Mouse (Mus musculus) induced T-regulatory cell, adult 2 months (primary cell): ENCODE data around the gene Tmem260.
"Not testable (repeated sequence)": the region's sequence is repeated elsewhere in the genome, so short reads cannot be mapped to it uniquely, and the experiment has no call there.

Experiments used
- DNase-seq: peaks from one replicate; pipeline ENCODE4 v3.0.0-alpha.2; 2012; ENCODE audit warnings: low read depth

The Tmem260 gene

DNA sequence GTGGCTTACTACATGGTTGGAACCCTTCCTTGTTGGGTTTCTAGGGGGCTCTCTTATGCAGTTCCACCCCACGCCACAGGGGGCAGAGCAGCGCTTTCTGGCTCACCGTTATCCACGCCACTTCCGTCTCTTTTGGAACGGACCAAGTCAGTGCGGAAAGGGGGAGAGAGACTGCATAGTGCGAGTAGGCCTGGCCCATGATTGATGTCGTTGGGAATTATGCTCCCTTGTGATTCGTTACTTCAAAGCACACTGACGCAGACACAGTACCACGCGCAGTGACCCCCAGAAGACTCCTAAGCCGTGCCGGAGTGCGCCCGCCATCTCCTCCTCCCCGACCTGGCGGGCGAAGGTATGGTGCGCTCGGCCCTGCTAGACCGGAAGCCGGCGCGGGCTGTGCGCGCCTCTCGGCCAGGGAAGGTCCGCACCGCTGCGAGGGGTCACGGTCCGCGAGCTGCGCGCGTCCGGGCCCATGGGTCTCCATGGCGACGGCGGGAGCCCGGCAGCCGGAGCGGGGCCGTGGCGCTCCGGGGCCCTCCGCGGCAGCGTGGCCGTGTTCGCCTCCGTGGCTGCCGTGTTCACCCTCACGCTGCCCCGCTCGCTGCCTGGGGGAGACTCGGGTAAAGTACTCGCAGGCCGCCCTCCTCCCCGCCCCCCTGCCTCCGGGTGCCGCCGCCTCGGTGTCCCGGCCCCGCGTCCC, at the start of gene Tmem260:
Gene Tmem260 (plus strand): TSS at position 141 of the 700 bp plus-strand sequence.
- DNase-seq, result peak; percentile 97

DNA sequence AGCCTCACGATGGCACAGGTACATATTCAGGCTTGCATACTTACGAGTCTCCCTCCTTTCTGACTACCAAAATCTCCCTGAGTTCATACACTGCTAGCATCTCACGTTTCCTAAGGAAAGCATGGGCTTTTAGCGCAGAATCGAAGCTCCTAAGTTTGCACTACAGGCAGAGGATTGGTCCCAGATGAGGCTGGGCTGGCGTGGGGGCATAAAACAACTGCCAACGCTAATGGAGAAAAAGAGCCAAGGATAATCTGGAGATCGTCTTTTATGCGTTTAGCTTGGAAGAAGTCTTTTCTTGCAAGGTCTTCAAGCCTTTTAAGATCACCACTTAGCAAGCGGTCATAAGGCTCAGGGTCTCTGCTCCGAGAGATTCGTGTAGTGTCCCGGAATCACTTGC, 39.8 kb upstream of the Tmem260 start:
- DNase-seq, result no peak

DNA sequence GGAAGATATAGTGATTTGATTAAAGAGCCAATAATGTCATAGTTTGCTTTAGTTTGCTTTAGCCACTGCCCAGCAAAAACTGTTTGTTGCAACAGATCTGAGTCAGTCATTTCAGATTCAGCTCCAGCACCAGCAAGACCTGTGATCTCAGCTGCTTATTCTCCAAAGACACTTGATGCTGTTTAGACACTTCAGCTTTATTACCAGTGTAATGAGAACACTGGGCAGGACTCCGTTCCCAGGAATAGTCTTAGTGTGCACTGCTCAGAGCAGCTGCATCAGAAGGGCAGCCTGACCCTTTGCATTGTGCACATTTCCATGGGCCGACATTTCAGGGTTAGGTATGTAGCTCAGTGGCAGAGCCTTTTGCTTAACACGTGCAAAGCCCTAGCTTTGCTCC, 28.9 kb upstream of the Tmem260 start:
- DNase-seq, result no peak

DNA sequence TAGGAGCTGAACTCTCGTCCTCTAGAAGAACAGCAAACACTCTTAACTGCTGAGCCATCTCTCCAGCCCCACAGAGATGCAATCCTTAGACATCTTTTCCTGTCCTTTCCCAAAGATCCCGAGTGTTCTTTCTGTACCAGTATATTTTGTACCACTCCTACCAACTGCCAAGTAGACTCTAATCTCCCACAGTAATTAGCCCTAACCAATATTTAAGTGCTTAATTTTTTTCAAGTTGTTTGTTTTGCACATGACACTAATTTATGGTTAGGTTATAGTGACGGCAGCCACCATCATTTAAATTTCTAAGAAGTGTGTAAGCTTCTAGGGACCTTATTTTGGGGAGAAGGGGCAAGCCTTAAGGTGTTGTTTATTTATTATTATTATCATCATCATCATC, 27.7 kb upstream of the Tmem260 start:
- DNase-seq, result no peak

DNA sequence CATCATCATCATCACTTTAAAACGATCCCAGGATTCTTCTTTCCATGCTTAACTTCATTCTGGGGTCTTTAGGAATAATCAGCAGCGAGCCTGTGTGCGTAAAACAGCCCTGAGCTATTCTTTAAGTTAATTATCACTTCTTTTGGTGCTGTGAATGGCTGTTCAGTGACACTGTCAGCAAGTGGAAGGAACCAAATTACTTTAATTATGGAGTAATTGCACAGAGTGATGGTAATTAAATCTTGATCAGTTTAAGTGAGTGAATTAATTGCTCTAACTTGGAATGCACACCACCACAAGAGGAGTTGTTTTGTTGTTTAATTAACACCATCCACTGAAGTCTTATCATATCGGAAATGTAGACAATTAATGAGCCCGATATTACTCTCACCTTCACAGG, 27.3 kb upstream of the Tmem260 start:
- DNase-seq, result no peak

DNA sequence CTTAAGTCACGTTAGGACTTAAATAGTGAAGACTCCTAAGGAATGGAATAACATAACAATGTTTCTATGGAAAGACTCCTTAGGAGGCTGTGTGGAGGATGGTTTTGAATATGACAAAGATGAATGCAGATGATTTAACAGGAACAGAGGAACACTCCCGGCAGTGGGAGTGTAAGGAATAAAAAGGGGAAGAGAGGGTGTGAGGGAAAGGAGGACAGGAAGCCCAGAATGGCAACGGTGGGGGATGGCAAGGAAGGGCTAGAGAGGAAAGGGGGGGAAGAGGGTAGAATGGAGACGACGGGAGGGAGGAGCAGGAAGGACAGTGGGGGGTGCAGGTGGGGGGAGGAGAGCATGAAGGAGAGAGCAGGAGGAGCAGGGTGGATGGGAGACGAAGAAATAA, 24.4 kb upstream of the Tmem260 start:
- DNase-seq, result peak; percentile 9

DNA sequence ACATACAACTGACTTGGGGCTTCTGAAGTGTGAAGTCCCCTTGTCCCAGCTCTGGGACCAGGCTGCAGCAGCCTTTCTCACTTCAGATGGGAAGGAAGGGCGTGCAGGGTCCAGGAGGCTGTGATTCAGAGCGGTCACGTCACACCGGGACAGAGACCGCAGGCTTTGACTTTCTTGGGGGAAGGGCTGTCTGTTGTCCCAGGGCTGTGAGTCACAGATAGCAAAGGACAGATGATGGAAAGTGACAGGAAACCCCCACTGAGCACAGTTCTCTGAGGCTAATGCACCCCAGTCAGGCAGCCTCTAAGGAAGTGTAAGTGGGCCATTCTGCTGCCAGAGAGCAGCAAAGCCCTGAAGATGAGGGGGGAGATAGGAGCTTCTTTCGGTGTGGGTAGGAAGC, 23.9 kb upstream of the Tmem260 start:
- DNase-seq, result peak; percentile 80

DNA sequence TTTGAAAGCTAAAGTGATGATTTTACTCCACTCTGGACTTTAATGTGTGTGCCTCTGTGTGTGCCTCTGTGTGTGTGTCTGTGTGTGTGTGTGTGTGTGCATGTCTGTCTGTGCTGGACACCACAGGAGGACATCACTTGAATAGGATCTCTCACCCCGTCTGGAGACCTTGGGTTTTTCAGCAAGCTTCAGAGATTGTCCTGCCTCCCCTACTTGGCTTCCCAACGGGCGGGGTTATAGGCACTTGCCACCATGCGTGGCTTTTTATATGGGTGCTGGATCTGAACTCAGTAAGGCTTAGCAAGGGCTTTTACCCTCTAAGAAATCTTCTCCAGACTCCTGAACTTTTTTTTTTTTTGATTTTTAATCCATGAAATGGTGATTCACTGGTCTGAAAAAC, 23.5 kb upstream of the Tmem260 start:
- no peak for DNase-seq

DNA sequence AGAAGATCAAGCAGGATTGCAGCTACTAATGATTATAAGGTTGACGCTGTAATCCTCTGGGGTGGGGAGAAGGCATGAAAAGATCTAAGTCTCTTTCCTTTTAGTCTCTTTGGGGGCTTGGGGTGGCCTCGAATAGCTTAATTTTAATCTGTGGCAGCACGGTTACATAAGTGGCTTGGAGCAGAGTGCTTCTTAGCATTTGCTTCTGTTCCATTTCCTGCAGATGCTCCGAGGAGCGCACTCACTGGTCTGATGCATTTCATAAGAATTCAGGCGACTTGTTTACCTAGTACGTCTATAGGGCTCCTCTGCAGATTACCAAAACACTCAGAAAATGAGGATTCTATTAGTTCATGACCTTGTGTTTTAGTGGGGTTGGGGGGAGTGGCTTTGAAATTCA, 23.0 kb upstream of the Tmem260 start:
- peak; percentile 13 for DNase-seq

DNA sequence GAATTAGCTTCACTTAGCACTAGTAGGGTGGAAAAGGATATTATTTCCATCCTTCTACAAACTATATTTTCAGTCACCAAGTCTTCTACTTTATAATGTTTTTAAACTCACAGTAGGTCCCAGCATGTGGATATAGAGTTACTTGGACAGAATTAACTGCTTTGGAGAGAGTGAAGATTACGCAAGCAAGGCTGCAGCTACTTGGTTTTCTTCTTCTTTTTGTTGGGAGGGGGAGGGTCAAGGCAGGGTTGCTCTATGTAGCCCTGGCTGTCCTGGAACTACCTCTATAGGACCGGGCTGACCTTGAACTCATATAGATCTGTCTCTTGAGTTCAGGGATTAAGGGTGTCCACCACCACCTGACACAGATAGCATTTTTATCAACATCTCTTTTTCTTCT, 13.9 kb upstream of the Tmem260 start:
- no peak for DNase-seq

DNA sequence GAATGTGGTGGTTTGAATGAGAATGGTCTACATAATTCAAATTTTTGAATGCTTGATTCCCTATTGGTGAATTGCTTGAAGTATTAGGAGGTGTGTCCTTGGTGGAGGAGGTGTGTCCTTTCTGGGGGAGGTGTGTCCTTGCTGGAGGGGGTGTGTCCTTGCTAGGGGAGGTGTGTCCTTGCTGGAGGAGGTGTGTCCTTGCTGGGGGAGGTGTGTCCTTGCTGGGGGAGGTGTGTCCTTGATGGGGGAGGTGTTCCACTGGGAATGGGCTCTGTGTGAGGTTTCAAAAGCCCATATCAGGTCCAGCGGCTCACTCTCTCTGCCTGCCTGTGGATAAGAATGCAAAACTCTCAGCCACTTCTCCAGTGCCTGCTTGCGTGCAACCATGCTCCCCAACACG, 2.1 kb upstream of the Tmem260 start:
- peak; percentile 67 for DNase-seq

DNA sequence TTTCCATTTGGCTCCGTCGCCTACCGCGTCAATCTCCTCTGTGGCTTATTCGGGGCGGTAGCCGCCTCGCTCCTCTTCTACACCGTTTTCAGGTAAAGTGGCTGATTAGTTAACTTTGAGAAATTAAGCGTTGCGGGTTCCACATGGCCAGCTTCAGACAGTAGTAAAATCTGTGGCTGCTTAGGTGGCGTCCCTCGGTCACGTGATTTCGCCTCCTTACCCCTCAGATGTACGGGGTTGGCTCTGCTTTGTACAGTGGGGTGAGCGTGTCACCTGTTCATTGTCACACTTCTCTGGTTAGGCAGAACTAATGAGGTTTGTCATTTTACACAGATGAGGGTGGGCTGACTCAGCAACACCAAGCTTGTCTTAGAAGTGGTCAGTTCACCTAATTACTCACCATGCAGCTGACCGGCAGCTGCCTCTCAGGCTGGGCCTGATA, 6.1 kb downstream of the Tmem260 start:
- DNase-seq, result no peak

DNA sequence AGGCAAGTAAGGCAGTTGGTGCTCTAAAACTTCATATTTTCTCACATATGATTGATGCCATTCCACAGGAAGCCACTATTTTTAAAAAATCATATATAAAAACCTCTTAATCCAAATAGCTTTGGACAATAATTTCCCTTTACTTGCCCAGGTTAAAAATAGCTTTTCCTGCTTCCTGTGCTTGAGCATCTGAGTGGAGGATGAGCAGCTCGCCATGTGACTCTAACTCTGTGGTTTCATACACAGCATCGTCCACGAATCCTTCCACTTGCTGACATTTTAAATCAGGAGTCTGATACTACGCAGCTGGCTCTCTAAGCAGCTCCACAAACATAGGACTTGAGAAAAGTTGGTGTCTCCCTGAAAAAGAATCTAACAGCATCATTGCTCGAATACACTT, 7.5 kb downstream of the Tmem260 start:
- no peak for DNase-seq

DNA sequence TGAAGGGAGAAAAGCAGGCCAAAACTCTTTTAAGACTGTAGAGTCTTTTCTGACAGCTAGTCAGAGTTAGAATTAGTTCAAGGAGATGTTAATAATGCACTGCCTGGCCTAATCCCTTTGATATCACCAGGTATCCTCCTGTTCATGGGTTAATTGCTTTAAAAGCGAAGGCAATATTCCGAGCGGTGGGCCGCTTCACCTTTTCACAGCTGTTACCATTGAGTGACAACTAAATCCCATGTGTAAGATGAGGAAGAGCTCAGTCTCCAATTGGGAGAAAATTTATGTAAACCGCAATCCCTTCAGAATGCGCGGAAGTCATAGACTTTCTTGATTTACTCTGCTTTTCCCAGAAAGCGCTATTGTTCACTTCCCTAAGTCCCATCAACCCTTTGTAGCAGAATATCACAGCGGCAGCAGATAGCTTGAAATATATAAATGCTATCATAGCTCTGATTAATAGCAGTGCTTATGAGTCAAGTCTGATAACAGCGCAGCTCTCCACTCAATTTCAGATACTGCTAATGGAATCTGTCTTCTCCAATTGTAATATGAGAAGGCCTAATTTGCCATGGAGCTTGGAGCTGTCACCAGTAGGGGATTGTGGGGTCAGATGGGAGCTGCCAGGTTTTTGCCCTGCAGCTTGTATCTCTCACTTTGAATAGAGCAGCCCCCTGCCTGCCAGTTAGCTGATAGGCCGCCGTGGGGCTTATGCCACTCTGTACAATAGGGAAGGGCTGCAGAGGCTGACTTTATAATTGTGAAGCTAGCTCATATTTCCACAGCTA, 10.6 kb downstream of the Tmem260 start:
- no peak for DNase-seq

DNA sequence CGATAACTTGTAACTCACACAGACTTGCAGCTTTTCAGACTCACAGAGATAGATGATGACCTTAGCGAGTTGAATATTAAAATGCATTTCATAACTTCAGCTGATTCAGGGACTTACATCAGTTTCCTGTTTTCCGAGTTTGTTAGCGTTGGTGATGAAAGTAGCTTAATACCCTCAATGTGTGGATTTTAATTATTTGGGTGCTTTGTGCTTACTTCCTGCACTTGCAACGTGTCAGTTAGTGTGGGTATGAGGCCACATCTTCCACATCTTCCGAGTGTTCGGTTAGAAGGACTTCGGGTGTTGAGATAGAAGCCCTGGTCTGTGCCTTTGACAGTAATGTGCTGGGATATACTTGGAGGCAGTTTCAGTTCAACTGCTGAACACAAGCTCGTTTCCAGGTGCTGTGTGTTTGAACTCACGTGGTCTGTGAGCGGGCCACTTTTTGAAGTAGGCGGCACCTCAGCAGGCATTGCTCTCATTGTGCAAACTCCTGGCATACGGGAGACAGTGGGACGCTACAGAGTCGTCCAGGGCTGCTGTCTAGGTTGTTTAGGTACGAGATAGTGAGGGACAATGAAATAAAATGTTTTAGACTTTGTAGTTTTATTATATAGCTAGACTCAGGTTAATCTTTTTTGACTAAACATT, 11.5 kb downstream of the Tmem260 start:
- no peak for DNase-seq

DNA sequence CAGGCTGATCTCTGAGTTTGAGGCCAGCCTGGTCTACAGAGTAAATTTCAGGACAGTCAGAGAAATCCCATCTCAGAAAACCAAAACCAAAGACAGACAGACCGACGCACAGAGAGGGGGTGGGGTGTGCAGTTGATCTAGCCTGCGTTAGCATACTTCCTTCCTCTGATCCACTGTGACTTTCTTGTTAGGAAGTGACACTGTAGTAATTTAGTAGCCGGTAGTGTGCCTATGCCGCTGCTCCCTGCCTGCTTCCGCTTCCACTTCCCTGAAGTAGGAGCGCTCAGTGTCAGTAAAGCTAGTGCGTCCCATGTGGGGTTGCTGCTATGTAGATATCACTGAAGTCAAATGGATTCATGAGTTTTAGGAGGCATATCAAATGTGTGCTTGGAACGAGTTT, 13.0 kb downstream of the Tmem260 start:
- DNase-seq, result no peak

DNA sequence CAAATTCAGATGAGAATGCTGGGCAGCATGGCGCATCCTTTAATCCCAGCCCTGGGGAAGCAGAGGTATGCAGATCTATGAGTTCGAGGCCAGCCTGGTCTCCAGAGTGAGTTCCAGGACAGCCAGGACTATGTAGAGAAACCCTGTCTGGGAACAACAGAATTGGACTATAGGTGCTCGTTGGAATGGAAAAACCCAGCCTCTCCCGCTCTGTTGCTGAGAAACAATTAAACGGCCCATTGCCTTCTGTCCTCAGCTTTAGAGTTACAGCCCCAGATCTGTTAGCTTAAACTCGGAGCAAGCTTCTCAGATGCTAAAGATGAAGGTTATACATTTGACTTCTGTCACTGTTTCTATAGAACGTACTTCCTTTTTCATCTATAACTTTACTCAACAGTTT, 22.4 kb downstream of the Tmem260 start:
- no peak for DNase-seq

DNA sequence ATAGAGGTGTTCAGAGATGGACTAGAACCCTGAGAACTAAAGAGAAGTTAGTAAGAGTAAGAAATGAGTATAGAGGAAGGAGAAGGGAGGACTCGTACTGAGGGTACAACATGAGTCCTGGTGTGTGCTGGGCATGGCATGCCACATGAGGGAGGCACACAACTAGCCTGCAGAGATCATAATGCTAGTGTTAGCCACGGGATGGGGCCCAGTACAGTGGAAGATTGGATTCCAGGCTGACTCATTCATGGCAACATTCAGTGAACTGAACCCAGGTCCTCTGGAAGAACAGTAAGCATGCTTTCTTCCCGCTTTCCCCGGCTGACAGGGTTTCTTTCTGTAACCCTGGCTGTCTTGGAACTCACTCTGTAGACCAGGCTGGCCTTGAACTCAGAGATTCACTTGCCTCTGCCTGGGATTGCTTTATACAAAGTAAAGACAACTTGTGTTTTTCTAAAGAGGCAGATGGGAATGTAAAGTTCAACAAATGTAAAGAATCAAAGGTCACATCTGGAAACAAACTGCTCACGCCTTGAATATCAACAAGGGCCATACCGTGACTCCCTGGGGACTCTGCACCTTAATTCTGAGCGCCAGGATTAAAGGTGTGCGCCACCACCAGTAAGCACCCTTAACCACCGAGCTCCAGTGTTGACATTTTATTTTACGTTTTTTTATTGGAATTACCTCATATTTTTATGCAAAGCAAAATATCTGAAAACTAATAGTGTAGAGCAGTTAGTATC, 25.0 kb downstream of the Tmem260 start:
- no peak for DNase-seq

DNA sequence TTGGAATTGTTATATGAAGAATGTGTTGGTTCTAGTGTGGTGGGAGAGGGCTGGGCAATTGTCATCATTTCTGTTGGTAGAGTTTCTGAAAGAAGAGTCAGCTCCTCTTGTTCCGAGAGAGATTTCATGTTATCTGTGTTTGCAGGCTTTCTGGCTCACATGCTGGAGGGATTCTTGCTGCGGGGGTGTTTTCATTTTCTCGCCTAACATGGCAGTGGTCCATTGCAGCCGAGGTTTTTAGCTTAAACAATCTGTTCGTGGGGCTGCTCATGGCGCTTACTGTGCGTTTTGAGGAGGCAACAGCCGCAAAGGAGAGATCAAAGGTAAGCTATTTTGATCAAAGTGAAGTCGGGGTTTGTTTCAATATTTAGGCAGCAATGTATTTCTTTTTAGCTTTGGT, 26.3 kb downstream of the Tmem260 start:
- DNase-seq, result no peak

DNA sequence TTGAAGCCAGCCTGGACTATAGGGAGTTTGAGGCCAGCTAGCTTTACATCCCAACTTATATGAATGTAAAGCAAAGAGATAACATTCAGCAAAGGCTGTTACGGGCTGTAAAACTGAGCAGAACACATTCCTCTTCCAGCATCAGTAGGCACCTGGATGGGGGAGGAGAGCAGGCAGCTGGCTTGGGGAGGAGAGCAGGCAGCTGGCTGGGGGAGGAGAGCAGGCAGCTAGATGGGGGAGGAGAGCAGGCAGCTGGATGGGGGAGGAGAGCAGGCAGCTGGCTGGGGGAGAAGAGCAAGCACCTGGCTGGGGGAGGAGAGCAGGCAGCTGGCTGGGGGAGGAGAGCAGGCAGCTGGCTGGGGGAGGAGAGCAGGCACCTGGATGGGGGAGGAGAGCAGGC, 29.4 kb downstream of the Tmem260 start:
- no peak for DNase-seq

DNA sequence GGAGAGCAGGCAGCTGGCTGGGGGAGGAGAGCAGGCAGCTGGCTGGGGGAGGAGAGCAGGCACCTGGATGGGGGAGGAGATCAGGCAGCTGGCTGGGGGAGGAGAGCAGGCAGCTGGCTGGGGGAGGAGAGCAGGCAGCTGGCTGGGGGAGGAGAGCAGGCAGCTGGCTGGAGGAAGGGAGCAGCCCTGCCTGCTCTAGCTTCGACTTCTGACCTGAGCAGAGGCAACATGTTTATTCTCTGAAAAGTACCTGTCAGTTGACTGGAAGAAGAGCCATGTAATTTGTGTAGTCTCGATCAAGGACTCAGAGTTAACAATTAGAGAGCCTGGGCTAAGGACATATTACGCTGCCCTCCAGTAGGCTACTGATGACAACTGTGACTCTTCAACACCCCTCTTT, 29.9 kb downstream of the Tmem260 start:
- not testable (repeated sequence) for DNase-seq

DNA sequence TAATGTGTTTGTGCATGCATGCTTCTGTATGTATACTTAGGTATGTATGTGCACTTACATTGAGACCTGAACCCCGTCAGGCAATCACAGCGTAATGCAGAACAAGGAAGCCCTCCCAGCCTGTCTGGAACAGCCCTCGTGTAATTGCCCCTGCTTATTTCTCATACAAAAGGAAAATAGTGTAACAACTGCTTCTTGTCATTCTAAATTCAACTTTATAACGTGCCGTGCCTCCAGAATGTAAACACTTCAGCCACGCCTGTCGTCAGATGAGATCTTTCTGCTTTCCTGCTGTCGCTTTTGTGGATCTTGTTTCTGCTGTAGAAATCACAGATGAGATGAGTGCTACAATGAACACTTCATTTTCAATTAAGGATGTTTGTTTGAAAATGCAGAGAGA, 30.4 kb downstream of the Tmem260 start:
- no peak for DNase-seq
